Mouse (Mus musculus): ENCODE data around the gene Syncrip.
"Not testable (repeated sequence)": the region's sequence is repeated elsewhere in the genome, so short reads cannot be mapped to it uniquely, and the experiment has no call there.

GRCm38 (mm10) chr9:88461017-88461416, 21.4 kb downstream of the Syncrip start:
- TF ChIP-seq POLR2A (IDR thresholded peaks at IDR 0.05; ENCODE audit: insufficient read depth, low read depth, low read length); CTCF (IDR thresholded peaks at IDR 0.05); EP300 (IDR thresholded peaks at IDR 0.05; ENCODE audit: insufficient read depth, low read depth, low read length): not testable (repeated sequence)

All from heart, adult 2 months (tissue).